Mouse (Mus musculus): ENCODE measurements at regions not wholly inside any gene's neighbourhood (a gene's known extent, or its start where the extent isn't known, plus 50 kb on each side); places are given as distances from the start of the nearest gene placed in this dataset.

- peak in 1 of 2 experiments; percentile 66 for DNase-seq (ENCODE audit: extremely low spot score in 1 of 2, low spot score in 1 of 2)
Observed at GRCm38 (mm10) chr15:15329796-15330195, 1398.8 kb upstream of the Cdh9 start.

DNA sequence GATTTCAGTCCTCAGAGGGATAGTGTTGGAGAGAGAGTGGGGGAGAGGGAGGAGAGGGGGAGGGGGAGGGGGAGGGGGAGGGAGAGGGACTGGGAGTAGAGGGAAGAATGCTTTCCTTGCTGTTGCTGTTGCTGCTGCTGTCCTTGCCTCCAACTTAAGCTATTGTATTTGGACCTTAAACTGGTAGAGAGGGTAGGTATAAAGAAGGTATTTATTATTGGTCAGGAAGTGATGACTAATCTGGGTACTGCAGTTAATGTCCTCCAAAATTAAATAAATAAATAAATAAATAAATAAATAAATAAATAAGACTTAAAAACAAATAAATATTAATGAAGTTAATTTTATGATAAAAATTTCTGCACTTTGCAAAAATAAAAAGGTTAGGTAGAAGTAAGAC, 1396.6 kb upstream of the Cdh9 start:
- no peak for DNase-seq (ENCODE audit: extremely low spot score in 1 of 2, low spot score in 1 of 2)

- DNase-seq (ENCODE audit: extremely low spot score in 1 of 2, low spot score in 1 of 2) = no peak
Observed at GRCm38 (mm10) chr15:15361841-15362240, 1366.7 kb upstream of the Cdh9 start.

DNA sequence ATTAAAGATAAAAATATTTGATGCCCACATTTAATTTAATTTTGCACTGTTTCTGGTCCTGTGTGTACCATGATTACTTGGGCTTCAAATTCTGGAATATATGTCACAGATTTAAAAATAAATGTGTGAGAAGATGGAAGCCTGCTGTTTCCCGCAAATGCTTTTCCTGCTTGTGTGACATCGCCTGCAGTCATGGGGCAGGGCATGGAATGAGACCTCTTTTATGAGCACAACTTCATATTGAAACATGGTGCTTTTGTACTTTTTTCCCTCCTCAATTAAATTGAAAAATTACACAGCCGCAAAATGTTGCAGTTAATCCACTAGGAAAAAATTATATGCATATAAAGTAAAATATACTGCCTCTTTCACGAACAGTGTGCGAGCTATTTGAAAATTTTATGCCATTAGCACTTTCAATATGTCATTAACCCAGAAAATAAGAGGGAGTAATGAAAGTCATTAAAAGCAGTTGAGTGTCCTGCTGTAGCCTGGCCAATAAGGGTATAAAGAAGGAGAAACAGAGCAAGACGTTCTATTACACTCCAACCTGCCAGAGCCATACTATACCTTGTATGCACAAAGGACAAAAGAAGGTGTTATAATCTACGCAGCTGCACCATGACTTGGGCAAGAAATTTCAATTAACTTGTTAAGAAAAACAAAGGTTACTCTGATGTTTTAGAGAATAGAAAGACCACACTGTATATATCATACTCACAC, 1336.1 kb upstream of the Cdh9 start:
- no peak for DNase-seq (ENCODE audit: extremely low spot score in 1 of 2, low spot score in 1 of 2)

Data from frontal cortex, adult 2 months (tissue).